Mouse (Mus musculus) fat pad, adult 2 months (tissue): Measurements from ENCODE around the gene Idi1.
"Not testable (repeated sequence)": the region's sequence is repeated elsewhere in the genome, so short reads cannot be mapped to it uniquely, and the experiment has no call there.

Experiments
- DNase-seq: peaks from one replicate; pipeline ENCODE4 v3.0.0-alpha.2; 2011; ENCODE audit warnings: low read depth, low spot score; ENCODE audit errors: extremely low read depth

Idi1 gene

GRCm38 (mm10) chr13:8886185-8886560, 872 bp downstream of the Idi1 start:
- DNase-seq = no peak

- DNase-seq = no peak
These were observed 3.3 kb downstream of the Idi1 start for GRCm38 (mm10) chr13:8888603-8889002.

DNA sequence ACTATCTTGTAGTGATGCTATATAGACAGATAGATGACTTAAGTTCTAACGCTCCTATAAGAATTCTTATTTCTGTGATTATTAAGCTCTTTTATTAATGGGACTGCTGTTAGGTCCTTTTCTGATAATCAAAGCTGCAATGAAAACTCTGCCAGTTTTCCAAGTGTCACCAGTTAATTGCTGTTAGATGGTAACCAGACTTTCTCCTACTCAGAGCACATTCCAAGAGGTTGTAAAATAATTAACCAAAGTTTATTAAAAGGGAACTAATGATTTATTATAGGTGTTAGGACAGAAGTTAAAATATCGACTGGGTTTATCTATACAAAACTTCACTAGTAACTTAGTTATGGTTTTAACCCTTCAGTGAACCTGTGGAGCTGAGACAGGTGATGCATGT, 20.7 kb downstream of the Idi1 start:
- not testable (repeated sequence) for DNase-seq

DNA sequence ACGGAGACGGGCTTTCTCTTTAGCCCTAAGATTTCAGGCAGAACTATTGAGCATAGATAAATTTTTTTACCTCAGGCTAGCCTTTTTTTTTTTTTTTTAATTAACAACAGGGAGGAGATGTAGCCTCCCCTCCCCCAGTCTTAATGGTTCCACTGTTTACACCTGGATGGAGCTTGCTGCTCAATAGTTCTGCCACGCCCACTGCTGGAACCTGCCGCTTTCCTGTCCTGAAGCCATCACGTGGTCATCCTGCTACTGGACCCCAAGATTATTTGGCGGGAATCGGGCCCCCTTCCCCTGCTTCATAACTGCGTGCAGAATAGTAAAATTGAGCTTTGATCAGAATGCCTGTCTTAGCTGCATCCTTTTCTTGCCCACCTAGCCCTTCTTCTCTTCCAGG, 28.6 kb downstream of the Idi1 start:
- DNase-seq = not testable (repeated sequence)

GRCm38 (mm10) chr13:8933499-8933898, 48.2 kb downstream of the Idi1 start:
- DNase-seq = no peak

GRCm38 (mm10) chr13:8937611-8938140, 52.4 kb downstream of the Idi1 start:
- not testable (repeated sequence) for DNase-seq

DNA sequence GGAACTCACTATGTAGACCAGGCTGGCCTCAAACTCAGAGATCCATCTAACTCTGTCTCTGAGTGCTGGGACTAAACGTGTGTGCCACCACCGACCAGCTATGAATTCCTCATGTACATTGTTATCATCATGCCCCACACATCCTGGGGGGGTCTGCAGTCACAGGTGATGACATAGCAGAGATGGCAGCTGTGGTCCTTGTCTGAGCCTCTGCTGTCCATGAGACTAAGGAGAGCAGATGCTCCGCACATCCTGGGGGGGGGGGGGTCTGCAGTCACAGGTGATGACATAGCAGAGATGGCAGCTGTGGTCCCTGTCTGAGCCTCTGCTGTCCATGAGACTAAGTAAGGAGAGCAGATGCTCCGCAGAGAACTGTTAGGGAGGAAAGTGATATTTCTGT, 55.8 kb downstream of the Idi1 start:
- not testable (repeated sequence) for DNase-seq

DNA sequence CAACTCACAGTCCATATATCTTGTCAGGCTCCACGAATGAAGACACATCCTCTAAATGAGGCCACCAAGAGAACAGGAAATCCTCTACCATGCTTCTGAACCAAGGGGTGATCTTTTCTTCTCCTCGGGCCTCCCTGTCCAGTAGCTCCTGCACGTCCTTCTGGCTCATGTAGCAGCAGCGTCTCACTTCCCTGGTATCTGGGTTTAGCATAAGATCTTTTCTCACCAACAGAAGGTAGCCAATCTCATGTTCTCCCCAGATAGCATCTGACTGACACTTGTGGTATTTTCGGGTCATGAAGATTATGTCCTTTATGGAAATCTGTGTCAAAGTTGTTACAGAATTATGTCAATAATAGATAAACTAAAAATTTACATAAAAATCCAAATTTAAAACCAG, 56.4 kb downstream of the Idi1 start:
- DNase-seq = not testable (repeated sequence)
